Mouse (Mus musculus): ENCODE data around the gene Cdc42ep3.

Cdc42ep3 gene

DNA sequence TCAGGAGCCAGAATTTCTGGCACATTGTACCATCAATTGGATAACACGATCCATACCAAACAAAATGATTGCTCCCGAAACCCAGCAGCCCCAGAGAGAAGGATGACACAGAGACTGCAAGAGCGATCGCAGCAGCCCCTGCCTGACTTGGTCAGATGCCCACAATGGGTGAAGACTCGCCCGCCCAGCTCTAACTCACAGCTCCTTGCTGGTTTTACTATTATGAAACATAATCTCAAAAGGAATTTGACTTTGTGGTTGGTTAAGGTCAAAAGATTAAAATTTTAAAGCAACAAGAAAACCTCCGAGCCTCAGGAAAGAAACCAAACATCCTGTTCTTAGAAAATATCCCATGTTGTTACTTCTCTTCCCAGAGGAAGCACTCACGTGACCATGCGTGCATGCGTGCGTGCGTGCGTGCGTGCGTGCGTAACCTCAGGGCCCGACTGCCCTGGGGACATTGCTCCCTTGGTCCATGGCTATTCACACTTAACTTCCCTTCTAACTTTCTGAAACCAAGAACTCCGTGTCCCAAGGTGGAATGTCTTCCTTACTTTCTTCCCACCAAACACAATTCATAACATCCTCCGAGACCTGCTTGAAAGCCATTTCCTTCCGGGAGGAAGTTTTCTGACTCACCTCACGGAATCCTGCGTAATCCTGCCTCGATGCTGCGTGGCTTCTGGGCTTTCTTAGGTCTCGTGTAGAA is 9.7 kb downstream of the Cdc42ep3 start:
- DNase-seq (ENCODE audit: low spot score): no peak

DNA sequence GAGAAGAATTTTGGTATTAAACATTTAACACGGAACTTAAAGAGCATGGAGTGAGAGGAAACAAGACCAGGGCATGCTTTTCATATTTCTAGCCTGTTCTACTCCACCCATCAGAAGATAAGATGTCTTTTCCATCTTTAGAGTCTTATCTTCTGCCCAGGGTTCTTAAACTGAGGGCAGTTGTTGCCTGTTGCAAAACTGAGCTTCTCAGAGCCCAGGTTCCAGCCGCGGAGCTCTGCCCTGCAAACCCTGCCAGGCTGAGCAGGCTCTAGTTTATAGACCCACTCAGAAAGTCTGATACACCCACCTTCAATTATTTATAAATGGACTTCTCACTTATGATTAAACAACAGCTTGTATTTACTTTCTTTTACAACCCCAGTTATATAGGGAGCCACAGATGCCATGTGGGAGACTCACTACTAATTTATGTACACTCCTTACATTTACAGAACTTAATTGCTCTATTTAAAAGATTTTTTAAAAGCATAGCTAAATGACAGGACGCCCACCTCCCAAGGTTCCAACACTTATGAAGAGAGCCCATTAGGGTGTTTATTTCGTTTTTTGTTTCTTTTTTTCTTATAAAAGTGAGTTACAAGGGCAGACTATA is 11.5 kb downstream of the Cdc42ep3 start:
- no peak for DNase-seq (ENCODE audit: low spot score)

GRCm38 (mm10) chr17:79342639-79343333 is 12.1 kb downstream of the Cdc42ep3 start:
- no peak for DNase-seq (ENCODE audit: low spot score)

DNA sequence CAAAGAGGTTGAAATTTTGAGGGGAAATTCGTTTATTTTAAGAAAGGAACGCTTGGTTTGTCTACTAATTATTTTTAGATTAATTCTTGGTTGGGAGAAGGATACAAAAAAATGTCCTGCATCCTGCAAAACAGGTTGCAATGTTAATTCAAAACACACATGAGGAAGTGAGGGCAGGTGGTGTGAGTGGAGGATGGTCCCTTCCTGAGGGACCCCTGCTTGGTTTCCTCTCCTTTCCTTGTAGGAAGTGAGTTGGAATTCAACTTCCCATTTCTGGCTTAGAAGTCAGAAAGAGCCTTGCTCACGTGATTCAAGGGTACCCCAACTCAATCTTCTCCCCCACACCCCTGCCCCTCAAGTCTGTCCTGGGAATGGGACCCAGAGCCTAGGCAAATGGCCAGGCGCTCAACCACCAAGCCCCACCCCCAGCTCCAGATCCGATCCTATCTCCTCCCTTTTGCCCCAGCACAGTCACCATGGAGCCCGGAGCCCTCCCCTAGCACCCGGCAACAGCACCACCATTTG is 12.9 kb downstream of the Cdc42ep3 start:
- DNase-seq (ENCODE audit: low spot score): no peak

DNA sequence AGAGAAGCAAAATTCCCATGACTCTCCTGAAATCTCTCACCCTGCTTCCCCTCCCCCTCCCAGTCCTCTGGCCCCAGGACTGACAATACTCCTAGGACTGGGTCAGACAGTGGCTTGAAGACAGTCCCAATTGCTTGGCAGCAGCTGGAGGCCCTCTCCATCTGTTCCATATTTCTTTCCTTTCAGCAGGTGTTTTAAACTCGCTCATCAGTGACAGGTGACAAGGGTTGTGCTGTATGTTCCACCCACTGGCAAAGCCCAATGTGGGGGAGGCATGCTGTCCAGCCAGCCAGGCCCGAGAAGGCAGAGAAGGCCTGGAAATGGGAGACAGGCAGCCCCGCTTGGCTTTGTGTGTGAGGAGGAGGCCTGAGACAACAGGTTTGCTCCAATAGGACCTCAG is 17.4 kb downstream of the Cdc42ep3 start:
- DNase-seq (ENCODE audit: low spot score): no peak

DNA sequence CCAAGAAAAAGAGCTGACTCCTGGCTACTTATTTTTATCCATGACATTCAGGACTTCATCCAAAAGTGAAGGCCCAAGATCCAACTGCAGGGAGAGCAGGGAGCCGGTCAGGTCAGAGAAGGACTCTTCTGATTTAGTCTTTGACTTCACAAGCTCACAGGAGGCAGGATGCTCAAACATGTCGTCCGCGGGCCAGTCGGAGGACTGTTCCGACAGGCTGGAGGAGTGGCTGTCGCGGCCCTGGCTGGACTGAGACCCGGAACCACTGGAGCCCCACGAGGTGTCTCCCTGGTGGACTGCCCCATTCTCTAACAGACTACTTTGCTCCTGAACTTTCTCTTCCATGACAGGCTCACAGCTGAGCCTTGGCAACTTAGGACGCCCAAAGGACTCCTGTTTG is 20.2 kb downstream of the Cdc42ep3 start:
- DNase-seq (ENCODE audit: low spot score): no peak

- DNase-seq (ENCODE audit: low spot score): no peak
Observed at GRCm38 (mm10) chr17:79333650-79334049, 21.2 kb downstream of the Cdc42ep3 start.

- DNase-seq (ENCODE audit: low spot score): no peak
Observed at GRCm38 (mm10) chr17:79332864-79333263, 22.0 kb downstream of the Cdc42ep3 start.

- no peak for DNase-seq (ENCODE audit: low spot score)
Observed at GRCm38 (mm10) chr17:79330397-79330796, 24.5 kb downstream of the Cdc42ep3 start.

GRCm38 (mm10) chr17:79326868-79327376 is 28.0 kb downstream of the Cdc42ep3 start:
- DNase-seq (ENCODE audit: low spot score): no peak

GRCm38 (mm10) chr17:79317085-79317751 is 37.7 kb downstream of the Cdc42ep3 start:
- DNase-seq (ENCODE audit: low spot score): no peak

GRCm38 (mm10) chr17:79315415-79316094 is 39.3 kb downstream of the Cdc42ep3 start:
- DNase-seq (ENCODE audit: low spot score): no peak

GRCm38 (mm10) chr17:79310465-79310864 is 44.4 kb downstream of the Cdc42ep3 start:
- no peak for DNase-seq (ENCODE audit: low spot score)

- DNase-seq (ENCODE audit: low spot score): no peak
Observed at GRCm38 (mm10) chr17:79309506-79309905, 45.4 kb downstream of the Cdc42ep3 start.

- no peak for DNase-seq (ENCODE audit: low spot score)
Observed at GRCm38 (mm10) chr17:79305644-79306043, 49.2 kb downstream of the Cdc42ep3 start.

DNA sequence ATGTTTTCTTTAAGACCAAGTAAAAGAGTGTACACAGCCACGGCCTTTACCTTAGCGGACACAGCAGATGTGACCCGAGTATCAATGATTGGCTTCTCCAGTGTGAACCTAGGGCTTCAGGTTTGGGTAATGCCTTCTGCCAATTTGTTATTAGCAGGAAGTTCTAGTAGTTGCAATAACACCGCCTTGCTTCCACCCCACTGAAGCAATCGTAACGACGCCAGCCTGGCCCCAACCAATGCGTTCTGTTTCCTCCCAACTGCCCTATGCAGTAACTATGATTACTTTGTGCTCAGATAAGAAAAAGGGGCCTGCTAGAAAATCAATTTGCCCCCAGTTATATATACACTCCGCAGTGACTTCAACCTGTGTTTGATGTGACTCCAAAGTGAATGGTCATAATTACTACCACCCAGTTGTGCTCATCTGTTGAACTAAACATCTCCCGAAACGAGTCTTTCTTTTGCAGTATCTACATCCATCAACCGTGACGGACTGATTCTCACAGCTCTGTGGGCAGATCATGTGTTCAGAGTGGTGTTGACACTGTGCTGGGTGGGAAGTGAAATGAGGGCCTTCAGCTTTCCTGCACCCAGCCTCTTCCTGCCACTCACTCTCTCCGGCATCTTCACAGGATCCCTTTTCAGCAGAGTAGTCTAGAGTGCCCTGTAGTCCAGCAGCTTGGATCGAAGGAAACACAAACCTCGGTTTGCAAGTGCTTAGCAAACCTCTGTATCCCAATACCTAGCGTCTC is 51.0 kb downstream of the Cdc42ep3 start:
- no peak for DNase-seq (ENCODE audit: low spot score)

GRCm38 (mm10) chr17:79303238-79303637 is 51.7 kb downstream of the Cdc42ep3 start:
- no peak for DNase-seq (ENCODE audit: low spot score)

GRCm38 (mm10) chr17:79299925-79300324 is 55.0 kb downstream of the Cdc42ep3 start:
- no peak for DNase-seq (ENCODE audit: low spot score)

DNA sequence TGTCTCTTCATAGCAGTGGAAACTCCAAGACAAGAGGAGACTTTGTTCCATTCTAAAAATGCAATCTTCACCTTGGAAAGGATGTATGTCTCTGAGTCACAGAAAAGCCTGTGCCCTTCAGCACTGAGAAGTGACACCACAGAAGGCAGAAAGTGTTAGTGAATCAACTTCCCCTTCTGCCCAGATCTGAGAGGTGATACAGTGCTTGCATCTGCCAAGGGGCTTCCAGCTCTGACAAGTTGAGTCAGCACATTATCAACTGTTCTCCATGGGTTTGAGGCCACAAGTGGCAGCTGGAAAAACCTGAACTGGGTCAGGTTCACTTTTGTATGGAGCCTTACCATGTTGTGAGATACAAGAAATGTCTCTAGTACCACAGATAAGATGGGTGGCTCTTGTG is 55.9 kb downstream of the Cdc42ep3 start:
- DNase-seq (ENCODE audit: low spot score): no peak

DNA sequence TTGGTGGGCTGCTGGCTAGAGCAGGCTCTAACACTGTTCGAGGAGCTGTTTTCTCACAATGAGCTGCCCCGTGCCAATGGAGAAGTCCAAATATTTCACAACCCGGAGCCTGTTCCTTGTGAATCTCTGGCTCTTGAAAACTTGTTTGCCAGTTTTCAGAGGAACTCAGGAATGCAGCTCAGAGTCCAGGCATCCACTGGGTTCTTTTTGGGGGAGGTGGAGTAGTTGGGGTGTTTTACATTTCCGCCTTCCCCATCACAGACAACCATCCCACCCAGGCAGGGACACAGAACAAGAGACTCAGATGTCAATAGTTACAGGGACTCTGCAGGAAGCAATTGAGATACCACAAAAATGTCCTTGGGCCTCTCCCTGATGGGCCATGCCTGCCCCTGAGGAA is 59.0 kb downstream of the Cdc42ep3 start:
- no peak for DNase-seq (ENCODE audit: low spot score)

DNA sequence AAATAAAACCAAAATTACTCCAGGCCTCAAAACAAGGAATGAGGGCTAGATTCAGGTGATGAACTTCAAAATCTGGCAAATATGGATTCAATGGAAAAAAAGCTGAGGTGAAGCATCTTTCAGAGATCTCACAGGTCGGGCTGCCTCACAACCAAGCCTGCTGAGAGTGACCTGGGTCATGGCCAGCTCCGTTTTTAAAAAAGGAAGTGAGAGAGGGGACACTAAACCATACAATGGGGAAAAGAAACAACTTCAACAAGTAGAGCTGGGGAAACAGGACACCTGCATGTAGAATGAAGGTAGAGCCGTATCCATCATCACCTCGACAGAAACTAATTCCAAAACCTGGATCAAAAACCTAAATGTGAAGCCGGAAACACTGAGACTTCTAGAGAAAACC is 63.2 kb downstream of the Cdc42ep3 start:
- no peak for DNase-seq (ENCODE audit: low spot score)
